Mouse (Mus musculus): ENCODE data around the gene Meis1.

Meis1 gene

DNA sequence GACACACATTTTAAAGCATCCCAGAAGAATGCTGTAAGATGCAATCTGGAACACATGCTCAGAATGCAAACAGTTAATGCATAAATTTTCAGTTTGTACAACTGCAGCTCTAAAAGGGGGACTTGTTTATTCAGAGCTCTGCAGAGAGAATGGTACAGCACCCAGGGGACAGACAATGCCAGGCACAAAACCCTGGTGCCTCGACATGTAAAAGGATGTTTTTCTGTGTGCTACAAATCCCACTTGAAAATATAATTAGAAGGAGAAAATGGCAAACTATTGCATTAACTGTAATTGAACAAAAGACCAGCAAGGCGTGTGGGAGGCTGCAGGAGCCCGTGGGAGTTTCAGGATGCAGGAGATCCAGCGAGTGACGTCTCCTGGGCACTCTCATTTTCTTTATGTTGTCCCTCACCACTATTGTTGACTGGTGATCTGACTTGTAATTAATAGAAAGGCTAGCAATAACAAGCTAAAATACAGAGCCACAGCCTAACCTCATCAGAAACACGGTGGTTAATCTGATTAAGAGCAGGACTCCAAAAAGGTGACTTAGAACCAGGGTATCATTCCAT lies 29.0 kb downstream of the Meis1 start:
- DNase-seq: no peak

DNA sequence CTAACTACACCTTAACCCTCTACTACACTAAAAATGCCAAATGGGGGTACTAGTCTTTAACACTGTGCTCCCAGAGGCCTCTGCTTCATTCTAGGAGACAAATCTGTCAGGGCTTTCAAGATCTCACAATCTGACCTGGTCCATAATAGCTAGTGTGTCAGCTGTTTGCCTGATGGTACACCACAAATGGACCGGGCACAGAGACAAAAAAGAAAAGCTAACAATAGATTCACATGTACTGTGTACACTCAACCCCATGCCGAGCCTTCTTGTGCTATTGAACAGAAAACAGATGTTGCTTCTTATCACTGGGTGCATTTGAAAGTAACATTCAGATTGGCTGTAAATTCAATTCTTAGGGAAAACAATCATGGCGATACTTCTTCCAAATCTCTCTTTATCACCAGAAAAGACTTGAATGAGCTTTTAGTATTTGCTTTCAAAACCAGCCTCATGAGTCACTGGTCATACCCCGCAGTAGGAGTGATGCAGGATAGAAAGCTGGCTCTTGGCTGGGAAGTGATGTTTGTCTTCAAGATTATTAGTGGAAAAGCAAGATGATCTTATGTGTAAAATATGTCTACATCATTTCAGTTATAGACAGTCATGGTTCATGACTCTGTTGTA lies 30.0 kb downstream of the Meis1 start:
- no peak for DNase-seq

GRCm38 (mm10) chr11:18983813-18984212 lies 35.0 kb downstream of the Meis1 start:
- DNase-seq: no peak

DNA sequence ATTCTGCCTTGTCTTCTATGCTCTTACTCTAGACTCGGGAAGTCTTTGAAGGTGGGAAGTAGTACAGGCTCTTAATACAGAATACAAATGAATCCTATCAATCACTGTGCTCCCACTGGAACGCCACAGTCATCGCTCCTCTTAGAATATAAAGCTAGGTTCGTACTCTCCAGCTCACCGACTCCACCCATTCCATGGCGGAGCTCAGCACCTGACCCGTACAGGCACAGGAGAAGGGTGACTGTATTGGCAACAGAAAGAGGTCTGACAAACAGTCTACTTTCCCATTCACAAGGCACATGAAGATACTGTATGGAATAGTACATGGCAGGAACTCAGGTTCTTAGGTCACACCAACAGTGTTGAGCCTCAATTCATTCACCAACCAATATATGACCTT lies 35.5 kb downstream of the Meis1 start:
- no peak for DNase-seq

GRCm38 (mm10) chr11:18982331-18982730 lies 36.5 kb downstream of the Meis1 start:
- DNase-seq: no peak

- DNase-seq: no peak
Measured at GRCm38 (mm10) chr11:18981367-18981766, 37.4 kb downstream of the Meis1 start.

DNA sequence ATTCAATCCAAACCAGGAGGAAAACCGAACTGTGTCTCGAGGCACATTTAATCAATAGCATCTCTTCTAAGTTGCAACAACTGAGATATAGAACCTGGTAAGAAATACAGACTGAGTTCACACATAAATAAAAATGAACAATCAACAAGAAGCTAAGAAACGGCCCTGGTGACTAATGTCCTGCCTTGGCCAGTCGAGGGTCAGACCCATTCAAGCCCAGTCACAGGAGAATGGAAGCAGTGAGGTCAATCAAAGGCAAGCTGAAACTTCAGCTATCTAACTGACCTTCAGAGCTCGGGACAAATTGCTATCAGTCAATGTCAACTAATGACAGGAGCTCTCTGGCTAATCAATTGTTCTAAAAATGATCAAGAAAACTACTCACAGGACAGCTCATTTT lies 38.2 kb downstream of the Meis1 start:
- no peak for DNase-seq

GRCm38 (mm10) chr11:18975087-18975486 lies 43.7 kb downstream of the Meis1 start:
- DNase-seq: no peak

DNA sequence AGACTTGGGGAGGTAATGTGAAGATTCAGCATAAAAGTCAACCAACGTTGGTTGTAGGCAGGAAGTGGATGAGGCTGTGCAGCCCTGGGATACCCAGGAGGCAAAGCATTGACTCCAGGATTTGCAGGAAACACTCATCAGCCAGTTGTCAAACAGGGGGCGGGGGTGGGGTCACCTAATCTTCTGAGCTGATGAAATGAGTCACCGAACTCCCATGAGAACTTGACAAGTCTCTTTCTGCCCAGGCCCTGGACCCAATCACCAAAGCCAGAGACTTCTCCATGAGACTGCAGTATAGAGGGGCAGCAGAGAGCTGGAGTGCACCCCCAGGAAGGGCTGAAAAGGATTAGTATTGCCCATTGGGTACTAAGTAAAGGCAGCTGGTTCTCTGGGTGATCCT lies 45.0 kb downstream of the Meis1 start:
- no peak for DNase-seq

DNA sequence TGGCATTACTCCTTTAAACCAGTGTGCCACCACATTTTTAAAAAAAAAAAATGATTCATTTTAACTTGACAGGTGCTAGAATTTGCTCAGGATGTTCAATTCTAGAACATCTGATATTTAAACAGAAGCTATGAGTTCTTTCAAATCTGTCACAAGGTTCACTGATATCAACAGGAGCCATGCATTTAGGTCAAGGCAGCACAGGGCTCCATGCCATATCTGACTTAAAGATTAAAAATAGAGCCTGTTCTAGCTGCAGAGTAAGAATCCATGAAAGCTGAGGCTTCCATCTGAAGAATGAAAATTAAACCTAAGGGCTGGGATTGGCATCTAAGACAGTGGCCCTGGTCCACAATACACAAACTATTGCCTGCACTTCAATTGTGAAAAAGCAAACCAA lies 45.8 kb downstream of the Meis1 start:
- no peak for DNase-seq

GRCm38 (mm10) chr11:18971551-18971950 lies 47.2 kb downstream of the Meis1 start:
- no peak for DNase-seq

- DNase-seq: no peak
Measured at GRCm38 (mm10) chr11:18969920-18970336, 48.9 kb downstream of the Meis1 start.

DNA sequence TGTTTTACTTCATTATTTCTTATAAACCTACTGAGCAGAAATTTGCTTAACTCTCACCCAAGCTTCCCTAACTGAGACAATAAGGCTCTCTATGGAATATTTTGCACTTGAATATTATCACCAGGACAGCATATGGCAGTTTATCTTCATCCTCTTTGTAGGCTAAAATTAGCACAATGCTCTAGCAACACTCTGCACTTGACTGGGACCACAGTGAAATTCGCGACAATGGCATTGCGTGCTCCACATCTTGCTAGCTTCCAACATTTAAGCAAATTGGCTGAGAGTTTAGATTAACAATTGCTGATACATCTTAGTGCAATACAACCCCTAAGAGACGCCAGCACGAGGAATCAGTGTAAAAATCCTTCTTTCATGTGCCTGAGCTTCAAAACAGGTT lies 54.4 kb downstream of the Meis1 start:
- no peak for DNase-seq

DNA sequence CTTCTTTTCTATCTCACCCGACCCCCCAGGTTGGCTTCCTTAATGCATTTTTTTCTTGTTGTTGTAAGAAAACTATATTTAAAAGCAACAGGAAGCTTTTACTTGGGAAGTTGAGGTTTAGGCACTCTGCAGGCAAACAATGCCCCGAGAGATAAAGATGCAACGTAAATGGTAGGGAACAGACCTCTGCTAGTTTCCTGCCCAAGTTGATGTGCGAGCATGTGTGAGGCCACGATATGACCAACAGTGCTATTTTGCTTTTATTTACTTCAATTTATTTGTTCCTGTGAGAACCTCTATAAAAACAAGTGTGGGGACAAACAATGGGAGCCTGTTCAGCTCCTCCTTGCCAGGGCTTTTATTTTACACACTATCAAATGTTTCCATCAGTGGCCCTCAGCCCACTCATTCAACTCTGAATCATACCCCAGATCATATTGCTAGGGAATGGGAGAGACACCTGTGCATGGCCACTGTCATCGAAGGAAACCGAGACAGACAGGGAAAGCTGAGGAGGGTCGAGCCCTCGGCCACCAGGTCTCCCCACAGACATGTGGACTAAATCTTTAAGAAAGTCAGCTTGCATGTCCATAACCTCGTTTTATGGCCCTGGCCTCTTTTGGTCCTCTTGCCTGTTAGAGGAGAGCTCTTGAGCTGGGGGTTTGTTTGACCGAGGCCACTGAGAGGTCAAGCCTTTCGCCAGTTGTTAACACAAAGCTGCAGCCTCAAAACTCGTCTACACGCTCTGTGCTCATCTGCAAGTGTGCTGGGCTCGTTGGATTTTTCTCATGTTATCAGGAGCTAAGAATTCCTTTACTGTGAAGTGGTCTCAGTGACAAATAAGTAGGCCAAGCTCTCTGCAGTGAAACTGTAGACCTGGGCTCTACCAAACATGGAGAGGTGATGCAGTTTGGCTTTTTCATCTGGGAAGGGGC lies 55.3 kb downstream of the Meis1 start:
- DNase-seq: no peak

- no peak for DNase-seq
Measured at GRCm38 (mm10) chr11:18959465-18959864, 59.3 kb downstream of the Meis1 start.

DNA sequence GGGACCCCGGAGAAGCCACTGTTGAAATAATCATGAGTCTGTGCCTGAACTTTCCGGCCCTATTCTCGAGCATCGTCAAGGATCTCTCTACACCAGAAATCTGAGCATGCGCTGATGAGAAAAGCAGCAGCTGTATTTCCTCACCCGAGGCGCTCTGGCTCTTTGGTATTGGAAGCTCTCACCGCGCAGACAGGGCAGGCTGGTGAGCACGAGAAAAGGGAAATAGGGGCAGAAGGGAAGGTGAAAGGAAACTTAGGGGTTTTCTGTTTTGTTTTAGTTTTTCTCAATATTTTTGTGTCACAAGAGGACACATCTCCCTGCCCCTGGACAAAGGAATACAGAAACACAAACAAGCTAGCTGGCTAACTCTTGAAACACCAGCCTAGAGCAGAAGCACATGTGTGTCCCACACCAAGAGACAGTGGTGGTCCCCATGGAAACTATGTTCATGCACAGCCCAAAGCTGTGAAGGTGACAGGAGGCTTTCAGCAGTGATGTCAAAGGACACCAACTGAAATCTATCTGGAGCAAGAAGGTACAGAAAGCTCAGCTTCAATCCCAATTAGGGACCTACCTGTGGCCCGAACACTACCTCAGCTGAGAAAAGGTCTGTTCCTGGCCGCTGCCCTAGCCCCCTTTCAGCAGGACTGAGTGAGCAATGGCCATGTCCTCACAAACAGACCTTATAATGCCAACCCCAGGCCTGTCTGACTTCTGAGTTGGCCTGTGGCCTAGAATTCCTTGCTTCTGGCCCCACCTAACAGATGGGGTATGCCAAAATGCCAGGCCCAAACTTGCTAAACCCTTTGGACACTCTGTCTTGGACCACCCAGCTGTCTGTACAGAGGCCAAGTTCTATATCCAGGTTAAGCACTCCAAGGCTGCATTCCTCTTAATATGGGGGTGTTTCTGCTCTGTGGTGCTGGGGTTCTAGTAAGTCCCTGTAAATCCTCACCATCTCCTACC lies 60.7 kb downstream of the Meis1 start:
- DNase-seq: peak; percentile 50

DNA sequence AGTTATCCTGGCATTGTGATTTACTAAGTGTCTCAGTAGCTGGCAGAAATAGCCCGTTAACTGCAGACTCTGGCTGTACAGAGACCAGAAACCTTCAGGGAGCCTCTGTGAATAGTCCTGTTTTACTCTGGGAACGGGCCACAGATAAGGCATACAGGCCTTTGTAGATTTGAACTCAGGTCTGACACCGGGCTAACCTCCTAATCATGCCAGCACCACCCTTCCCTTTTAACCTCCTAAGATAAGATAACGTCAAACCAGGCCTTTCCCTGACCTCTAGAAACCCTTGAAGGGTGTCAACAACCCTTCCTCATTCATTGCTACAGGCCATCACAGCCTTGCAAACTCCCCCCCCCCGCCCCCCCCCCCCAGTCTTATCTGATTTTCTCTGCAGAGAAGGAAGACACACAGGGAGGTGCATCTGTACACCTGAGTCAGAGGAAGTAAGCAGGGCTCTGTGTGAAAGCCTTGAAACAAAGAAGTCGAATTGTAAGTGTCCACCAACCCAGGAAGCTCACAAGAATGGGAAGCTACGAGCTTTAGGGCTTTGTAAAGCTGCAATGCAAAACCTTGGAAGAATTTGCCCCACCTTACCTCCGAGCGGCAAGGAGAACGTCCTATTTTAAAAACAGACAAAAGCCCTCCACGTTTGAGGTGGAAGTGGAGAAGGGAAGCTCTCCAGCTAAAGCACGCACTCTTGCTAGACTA lies 61.5 kb downstream of the Meis1 start:
- no peak for DNase-seq

GRCm38 (mm10) chr11:18955969-18956368 lies 62.8 kb downstream of the Meis1 start:
- no peak for DNase-seq

DNA sequence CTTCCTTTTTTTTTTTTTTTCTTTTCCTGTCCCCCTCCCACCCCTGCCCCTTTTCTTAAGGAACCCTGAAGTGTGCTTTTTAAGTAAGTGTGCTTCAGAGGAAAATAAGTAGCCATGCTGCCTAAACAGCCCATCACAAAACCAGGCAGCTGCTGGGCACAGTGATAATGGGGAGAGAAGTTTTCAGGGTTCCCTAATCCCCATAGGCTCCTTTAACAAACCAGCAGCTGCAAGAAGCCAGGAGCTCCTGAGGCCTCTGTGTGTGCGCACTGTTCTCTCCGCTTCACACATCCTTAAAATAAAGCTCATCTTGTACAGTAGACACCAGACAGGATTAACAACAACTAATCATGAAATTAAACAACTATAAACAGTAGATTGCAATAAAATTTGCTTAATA lies 63.9 kb downstream of the Meis1 start:
- no peak for DNase-seq

GRCm38 (mm10) chr11:18953892-18954291 lies 64.9 kb downstream of the Meis1 start:
- no peak for DNase-seq

- no peak for DNase-seq
Measured at GRCm38 (mm10) chr11:18948600-18949295, 70.0 kb downstream of the Meis1 start.

GRCm38 (mm10) chr11:18947434-18947833 lies 71.4 kb downstream of the Meis1 start:
- no peak for DNase-seq
